Mouse (Mus musculus) heart, adult 2 months (tissue): ENCODE measurements around the gene Mapkapk5. TPM values are rescaled to one million over a fixed set of nuclear protein-coding genes. Genes with fewer than 3 reads are reported as not detected.
A peak's percentile ranks its signal among the peaks of the same experiment; 100 is the strongest.
"Not testable (repeated sequence)": the region's sequence is repeated elsewhere in the genome, so short reads cannot be mapped to it uniquely, and the experiment has no call there.

Experiments
- DNase-seq, 2 experiments: peaks; one replicate each; pipeline ENCODE4 v3.0.0; 2021
- H3K27ac ChIP-seq: fragments of 200-600 bp; 2 replicates; pipeline ENCODE4 v1.8.1; 2022
- H3K27me3 ChIP-seq: fragments of 200-500 bp; 2 replicates; pipeline ENCODE4 v1.6.1; 2012; ENCODE audit warnings: mild to moderate bottlenecking, low read length, inconsistent platforms, mixed read lengths; ENCODE audit not compliant: control insufficient read depth, insufficient read depth
- H3K36me3 ChIP-seq: fragments of 200-500 bp; 2 replicates; pipeline ENCODE4 v1.6.1; 2012; ENCODE audit warnings: low read length, inconsistent platforms; ENCODE audit not compliant: control insufficient read depth, insufficient read depth
- H3K4me1 ChIP-seq: fragments of 200-500 bp; 2 replicates; pipeline ENCODE4 v1.6.1; 2011; ENCODE audit warnings: low read length; ENCODE audit not compliant: control insufficient read depth, insufficient read depth
- H3K4me3 ChIP-seq: fragments of 200-600 bp; 2 replicates; pipeline ENCODE4 v1.8.1; 2022
- H3K79me2 ChIP-seq: fragments of 200-500 bp; replicated peaks from 2 replicates; pipeline ENCODE4 v1.6.1; 2012; ENCODE audit warnings: mild to moderate bottlenecking, inconsistent platforms, low read length, moderate library complexity, mixed read lengths; ENCODE audit not compliant: control insufficient read depth, insufficient read depth
- H3K9ac ChIP-seq: fragments of 200-500 bp; 2 replicates; pipeline ENCODE4 v1.6.1; 2012; ENCODE audit warnings: low read depth, mild to moderate bottlenecking, control low read depth, inconsistent platforms, low read length, mixed read lengths
- CTCF ChIP-seq: fragments of 200-600 bp; IDR thresholded peaks from 2 replicates; pipeline ENCODE4 v1.8.1; 2022; ENCODE audit warnings: antibody characterized with exemption, mild to moderate bottlenecking, moderate library complexity
- EP300 ChIP-seq: fragments of 200-500 bp; IDR thresholded peaks from 2 replicates; pipeline ENCODE4 v1.6.1; 2011; ENCODE audit warnings: low read depth, low read length, control low read depth; ENCODE audit not compliant: insufficient read depth
- POLR2A ChIP-seq: fragments of 200-500 bp; IDR thresholded peaks from 2 replicates; pipeline ENCODE4 v1.6.1; 2011; ENCODE audit warnings: mild to moderate bottlenecking, low read depth, low read length, control low read depth; ENCODE audit not compliant: insufficient read depth
- WGBS: fragments of 180-500 bp; shearing (Covaris S2); methylation state at CpG from one replicate; pipeline ENCODE4 v1.1.7; 2018; 5-methylcytosine and 5-hydroxymethylcytosine counted together
- intact Hi-C: fragments of 180-260 bp; cut with DNase I; formaldehyde crosslinking; loops from one replicate; pipeline ENCODE4 v1.15.1; 2025
- polyA plus RNA-seq: library from polyadenylated mRNA; depleted of rRNA; stranded (reverse); fragments of >200 nt; gene quantifications from 2 replicates; pipeline ENCODE4 v1.2.3, GENCODE M21; 2012
- total RNA-seq, 2 experiments: library from RNA; stranded (reverse); gene quantifications; 2 replicates each; pipeline ENCODE4 v1.2.3; 2021

The Mapkapk5 gene
- total and polyA plus RNA-seq, 3 experiments = 33.0 to 84.2 (median 79.8) TPM

- Histone ChIP-seq H3K79me2 (no peaks in the 10 kb centered on the region), H3K36me3 (no peaks in the 10 kb centered on the region), H3K27ac (peak overlapping the region; percentile 38), H3K27me3 (no peaks in the 10 kb centered on the region), H3K4me3 (no peak overlapping the region), H3K4me1 (no peaks in the 10 kb centered on the region; the same call in 1 of the 2 replicates), H3K9ac (no peak overlapping the region)
- TF ChIP-seq EP300 (no peak), CTCF (no peak), POLR2A (no peak)
- DNase-seq = no peak
- WGBS = 78% methylated on average over 7 of the region's 7 CpGs
- intact Hi-C loops = no loop called here
Observed at GRCm38 (mm10) chr5:121526526-121526925, 19.2 kb downstream of the Mapkapk5 start.

- DNase-seq = no peak
- intact Hi-C loops = no loop called here
- TF ChIP-seq CTCF (no peak), POLR2A (no peak), EP300 (no peak)
- Histone ChIP-seq H3K4me1 (no peaks in the 10 kb centered on the region; the same call in 1 of the 2 replicates), H3K36me3 (no peaks in the 10 kb centered on the region), H3K9ac (no peak overlapping the region), H3K4me3 (no peak overlapping the region), H3K27me3 (no peaks in the 10 kb centered on the region), H3K27ac (no peak overlapping the region), H3K79me2 (no peaks in the 10 kb centered on the region)
- 77% methylated on average over 14 of the region's 14 CpGs for WGBS
Observed at GRCm38 (mm10) chr5:121525774-121526450, 19.8 kb downstream of the Mapkapk5 start.

GRCm38 (mm10) chr5:121519758-121520157 lies 25.9 kb downstream of the Mapkapk5 start:
- H3K79me2 ChIP-seq, H3K36me3 ChIP-seq, H3K4me3 ChIP-seq, H3K27ac ChIP-seq, H3K27me3 ChIP-seq, DNase-seq, H3K9ac ChIP-seq, H3K4me1 ChIP-seq, intact Hi-C loops: not testable (repeated sequence)
- WGBS = 93% methylated on average over 10 of the region's 17 CpGs

GRCm38 (mm10) chr5:121518983-121519382 lies 26.7 kb downstream of the Mapkapk5 start:
- Histone ChIP-seq H3K4me3 (no peak overlapping the region), H3K4me1 (no peaks in the 10 kb centered on the region), H3K36me3 (no peaks in the 10 kb centered on the region), H3K27ac (no peak overlapping the region), H3K27me3 (no peaks in the 10 kb centered on the region), H3K79me2 (no peaks in the 10 kb centered on the region), H3K9ac (no peak overlapping the region)
- WGBS = 80% methylated on average over 9 of the region's 9 CpGs
- intact Hi-C loops = no loop called here
- TF ChIP-seq EP300 (no peak), POLR2A (no peak), CTCF (no peak)
- no peak for DNase-seq

- intact Hi-C loops = no loop called here
- Histone ChIP-seq H3K79me2 (no peaks in the 10 kb centered on the region), H3K27me3 (no peaks in the 10 kb centered on the region), H3K9ac (no peak overlapping the region), H3K27ac (no peak overlapping the region), H3K36me3 (no peaks in the 10 kb centered on the region), H3K4me3 (no peak overlapping the region), H3K4me1 (no peaks in the 10 kb centered on the region)
- 82% methylated on average over 7 of the region's 7 CpGs for WGBS
- TF ChIP-seq EP300 = no peak
- TF ChIP-seq CTCF = no peak
- TF ChIP-seq POLR2A = no peak
- no peak for DNase-seq
Observed at GRCm38 (mm10) chr5:121510009-121510408, 35.7 kb downstream of the Mapkapk5 start.

GRCm38 (mm10) chr5:121506846-121507245 lies 38.9 kb downstream of the Mapkapk5 start:
- H3K9ac ChIP-seq = no peak overlapping the region
- H3K36me3 ChIP-seq = no peaks in the 10 kb centered on the region
- no peak for DNase-seq
- H3K27me3 ChIP-seq = no peaks in the 10 kb centered on the region
- H3K27ac ChIP-seq = no peak overlapping the region
- intact Hi-C loops = no loop called here
- no peaks in the 10 kb centered on the region for H3K4me1 ChIP-seq
- TF ChIP-seq POLR2A (no peak), EP300 (no peak), CTCF (no peak)
- WGBS = 73% methylated on average over 1 of the region's 1 CpGs
- H3K79me2 ChIP-seq = no peaks in the 10 kb centered on the region
- no peak overlapping the region for H3K4me3 ChIP-seq
